Mouse (Mus musculus): ENCODE results near the gene Igfbp2.

- TF ChIP-seq CTCF (IDR thresholded peaks at IDR 0.05; ENCODE audit: insufficient read depth, low read length) (no peak), POLR2A (IDR thresholded peaks at IDR 0.05; ENCODE audit: borderline replicate concordance, extremely low read depth, low read depth, low read length) (no peak)
These were observed 45.5 kb upstream of the Igfbp2 start for GRCm38 (mm10) chr1:72778789-72779188.

Measured in lung, adult 2 months (tissue).